Mouse (Mus musculus): ENCODE measurements around the gene Lgr5. TPM values are rescaled to one million over a fixed set of nuclear protein-coding genes. Genes with fewer than 3 reads are reported as not detected.

Gene Lgr5
- polyA plus RNA-seq, 1 experiment from 2014 or later = 5.3 TPM

GRCm38 (mm10) chr10:115586246-115587231, 1.0 kb downstream of the Lgr5 start:
- peak; percentile 87 for ATAC-seq
- peak overlapping the region; percentile 54 for H3K4me3 ChIP-seq (replicated peaks)
- no peaks in the 10 kb centered on the region for H3K9me3 ChIP-seq
- WGBS = under 1% methylated on average over 41 of the region's 41 CpGs
- H3K36me3 ChIP-seq = no peaks in the 10 kb centered on the region
- peak overlapping the region; percentile 97 for H3K4me2 ChIP-seq (replicated peaks)
- peak overlapping the region; percentile 31; the same call in 1 of the 2 replicates for H3K9ac ChIP-seq
- peaks cover 18% of the 10 kb centered on the region; the same call in 1 of the 2 replicates for H3K27me3 ChIP-seq (replicated peaks)
- H3K4me1 ChIP-seq (replicated peaks) = peaks cover 12% of the 10 kb centered on the region
- no peak overlapping the region for H3K27ac ChIP-seq

GRCm38 (mm10) chr10:115585491-115586245, 1.9 kb downstream of the Lgr5 start:
- Histone ChIP-seq H3K4me1 (replicated peaks) (peaks cover 12% of the 10 kb centered on the region), H3K4me3 (replicated peaks) (peak overlapping the region; percentile 54), H3K4me2 (replicated peaks) (peak overlapping the region; percentile 97), H3K9ac (no peak overlapping the region), H3K27me3 (replicated peaks) (peaks cover 18% of the 10 kb centered on the region; the same call in 1 of the 2 replicates), H3K36me3 (no peaks in the 10 kb centered on the region), H3K9me3 (no peaks in the 10 kb centered on the region), H3K27ac (no peak overlapping the region)
- ATAC-seq = no peak
- 1% methylated on average over 21 of the region's 21 CpGs for WGBS

- H3K27me3 ChIP-seq (replicated peaks) = peaks cover 18% of the 10 kb centered on the region; the same call in 1 of the 2 replicates
- H3K4me2 ChIP-seq (replicated peaks) = no peak overlapping the region
- no peak overlapping the region for H3K27ac ChIP-seq
- WGBS = 27% methylated on average over 13 of the region's 14 CpGs
- H3K9ac ChIP-seq = no peak overlapping the region
- H3K36me3 ChIP-seq = no peaks in the 10 kb centered on the region
- peaks cover 12% of the 10 kb centered on the region for H3K4me1 ChIP-seq (replicated peaks)
- H3K4me3 ChIP-seq (replicated peaks) = no peak overlapping the region
- H3K9me3 ChIP-seq = no peaks in the 10 kb centered on the region
- ATAC-seq = no peak
Measured at GRCm38 (mm10) chr10:115584656-115585055, 2.9 kb downstream of the Lgr5 start.

- Histone ChIP-seq H3K27me3 (replicated peaks) (peaks cover 18% of the 10 kb centered on the region; the same call in 1 of the 2 replicates), H3K27ac (no peak overlapping the region), H3K9me3 (no peaks in the 10 kb centered on the region), H3K4me2 (replicated peaks) (no peak overlapping the region), H3K36me3 (no peaks in the 10 kb centered on the region), H3K4me1 (replicated peaks) (peaks cover 12% of the 10 kb centered on the region), H3K9ac (no peak overlapping the region), H3K4me3 (replicated peaks) (no peak overlapping the region)
- ATAC-seq = no peak
- WGBS = 77% methylated on average over 3 of the region's 3 CpGs
Measured at GRCm38 (mm10) chr10:115583071-115583470, 4.5 kb downstream of the Lgr5 start.

GRCm38 (mm10) chr10:115581971-115582370, 5.6 kb downstream of the Lgr5 start:
- 72% methylated on average over 9 of the region's 9 CpGs for WGBS
- peaks cover 10% of the 10 kb centered on the region; the same call in 1 of the 2 replicates for H3K27me3 ChIP-seq (replicated peaks)
- no peak overlapping the region for H3K27ac ChIP-seq
- no peak overlapping the region for H3K4me2 ChIP-seq (replicated peaks)
- H3K4me1 ChIP-seq (replicated peaks) = peaks cover 4% of the 10 kb centered on the region; the same call in 1 of the 2 replicates
- H3K9ac ChIP-seq = no peak overlapping the region
- H3K9me3 ChIP-seq = no peaks in the 10 kb centered on the region
- no peak for ATAC-seq
- H3K4me3 ChIP-seq (replicated peaks) = no peak overlapping the region
- H3K36me3 ChIP-seq = no peaks in the 10 kb centered on the region

- Histone ChIP-seq H3K4me2 (replicated peaks) (no peak overlapping the region), H3K9me3 (no peaks in the 10 kb centered on the region), H3K4me1 (replicated peaks) (no peaks in the 10 kb centered on the region), H3K36me3 (no peaks in the 10 kb centered on the region), H3K27me3 (replicated peaks) (peaks cover 5% of the 10 kb centered on the region; the same call in 1 of the 2 replicates), H3K9ac (no peak overlapping the region), H3K4me3 (replicated peaks) (no peak overlapping the region), H3K27ac (no peak overlapping the region)
- ATAC-seq = no peak
- WGBS = 41% methylated on average over 7 of the region's 7 CpGs
Measured at GRCm38 (mm10) chr10:115579494-115579893, 8.1 kb downstream of the Lgr5 start.

GRCm38 (mm10) chr10:115579076-115579475, 8.5 kb downstream of the Lgr5 start:
- Histone ChIP-seq H3K4me3 (replicated peaks) (no peak overlapping the region), H3K27ac (no peak overlapping the region), H3K36me3 (no peaks in the 10 kb centered on the region), H3K9ac (no peak overlapping the region), H3K4me1 (replicated peaks) (no peaks in the 10 kb centered on the region), H3K9me3 (no peaks in the 10 kb centered on the region), H3K27me3 (replicated peaks) (peaks cover 3% of the 10 kb centered on the region; the same call in 1 of the 2 replicates), H3K4me2 (replicated peaks) (no peak overlapping the region)
- 77% methylated on average over 7 of the region's 7 CpGs for WGBS
- ATAC-seq = no peak

- H3K4me1 ChIP-seq (replicated peaks) = no peaks in the 10 kb centered on the region
- no peak overlapping the region for H3K4me3 ChIP-seq (replicated peaks)
- WGBS = 44% methylated on average over 3 of the region's 3 CpGs
- no peaks in the 10 kb centered on the region for H3K27me3 ChIP-seq (replicated peaks)
- H3K9me3 ChIP-seq = no peaks in the 10 kb centered on the region
- no peak overlapping the region for H3K27ac ChIP-seq
- no peak overlapping the region for H3K4me2 ChIP-seq (replicated peaks)
- H3K9ac ChIP-seq = no peak overlapping the region
- no peaks in the 10 kb centered on the region for H3K36me3 ChIP-seq
- ATAC-seq = no peak
Measured at GRCm38 (mm10) chr10:115571734-115572440, 15.7 kb downstream of the Lgr5 start.

- Histone ChIP-seq H3K4me2 (replicated peaks) (no peak overlapping the region), H3K27me3 (replicated peaks) (no peaks in the 10 kb centered on the region), H3K36me3 (no peaks in the 10 kb centered on the region), H3K4me1 (replicated peaks) (no peaks in the 10 kb centered on the region), H3K9me3 (no peaks in the 10 kb centered on the region), H3K27ac (no peak overlapping the region), H3K4me3 (replicated peaks) (no peak overlapping the region), H3K9ac (no peak overlapping the region)
- WGBS = 79% methylated on average over 6 of the region's 6 CpGs
- ATAC-seq = no peak
Measured at GRCm38 (mm10) chr10:115571317-115571716, 16.3 kb downstream of the Lgr5 start.

GRCm38 (mm10) chr10:115570577-115570976, 17.0 kb downstream of the Lgr5 start:
- Histone ChIP-seq H3K27me3 (replicated peaks) (no peaks in the 10 kb centered on the region), H3K4me1 (replicated peaks) (no peaks in the 10 kb centered on the region), H3K4me2 (replicated peaks) (no peak overlapping the region), H3K9ac (no peak overlapping the region), H3K4me3 (replicated peaks) (no peak overlapping the region), H3K27ac (no peak overlapping the region), H3K9me3 (no peaks in the 10 kb centered on the region), H3K36me3 (no peaks in the 10 kb centered on the region)
- WGBS = 80% methylated on average over 2 of the region's 2 CpGs
- no peak for ATAC-seq

GRCm38 (mm10) chr10:115569712-115570491, 17.7 kb downstream of the Lgr5 start, which contains the start of gene A930009A15Rik:
TSS of gene A930009A15Rik (plus strand) at chr10:115569986.
- no peak within 1 kb of the TSS for H3K4me2 ChIP-seq (replicated peaks)
- H3K9me3 ChIP-seq = no peaks in the 10 kb centered on the region
- no peaks in the 10 kb centered on the region for H3K27me3 ChIP-seq (replicated peaks)
- no peak within 1 kb of the TSS for H3K27ac ChIP-seq
- WGBS = 88% methylated on average over 15 of the region's 15 CpGs
- no peaks in the 10 kb centered on the region for H3K36me3 ChIP-seq
- no peak within 1 kb of the TSS for H3K9ac ChIP-seq
- H3K4me1 ChIP-seq (replicated peaks) = no peaks in the 10 kb centered on the region
- H3K4me3 ChIP-seq (replicated peaks) = no peak within 1 kb of the TSS
- no peak for ATAC-seq
